Mouse (Mus musculus) forebrain, embryonic 10.5 days (tissue): ENCODE results near the gene Gm15319. TPM values are rescaled to one million over a fixed set of nuclear protein-coding genes. Genes with fewer than 3 reads are reported as not detected.
"Not testable (repeated sequence)": the region's sequence is repeated elsewhere in the genome, so short reads cannot be mapped to it uniquely, and the experiment has no call there.

ENCODE experiments used
- DNase-seq: peaks from one replicate; pipeline ENCODE4 v3.0.0-alpha.2; 2017; ENCODE audit warnings: low spot score; ENCODE audit errors: extremely low spot score
- H3K27ac ChIP-seq: fragments of 300-500 bp; sonication (generic); 2 replicates; pipeline ENCODE4 v1.5.1; 2016; ENCODE audit warnings: mild to moderate bottlenecking
- H3K27me3 ChIP-seq: fragments of 300-500 bp; sonication (generic); 2 replicates; pipeline ENCODE4 v1.6.1; 2016; ENCODE audit warnings: mild to moderate bottlenecking; ENCODE audit not compliant: poor library complexity, severe bottlenecking
- H3K36me3 ChIP-seq: fragments of 300-500 bp; sonication (generic); replicated peaks from 2 replicates; pipeline ENCODE4 v1.6.1; 2016; ENCODE audit warnings: mild to moderate bottlenecking, moderate library complexity
- H3K4me1 ChIP-seq: fragments of 300-500 bp; sonication (generic); 2 replicates; pipeline ENCODE4 v1.6.1; 2016
- H3K4me3 ChIP-seq: fragments of 300-500 bp; sonication (generic); 2 replicates; pipeline ENCODE4 v1.5.1; 2016; ENCODE audit warnings: mild to moderate bottlenecking, moderate library complexity
- H3K9me3 ChIP-seq: fragments of 300-500 bp; sonication (generic); 2 replicates; pipeline ENCODE4 v1.6.1; 2016; ENCODE audit warnings: mild to moderate bottlenecking, moderate library complexity
- WGBS: fragments of 180-500 bp; shearing (Covaris S2); methylation state at CpG from one replicate; pipeline ENCODE4 v1.1.7; 2016; 5-methylcytosine and 5-hydroxymethylcytosine counted together
- polyA plus RNA-seq: library from polyadenylated mRNA; unstranded; fragments of >200 nt; fragmentation: Nextera tagmentation; extraction: Ambion mirVana; gene quantifications from 2 replicates; pipeline ENCODE4 v1.2.1, GENCODE M21; 2016

The Gm15319 gene
- polyA plus RNA-seq, 1 experiment from 2014 or later = not detected

GRCm38 (mm10) chr8:20379650-20380436 lies 16.8 kb upstream of the Gm15319 start:
- H3K36me3 ChIP-seq = not testable (repeated sequence)

GRCm38 (mm10) chr8:20378786-20379649 lies 16.0 kb upstream of the Gm15319 start:
- DNase-seq, H3K9me3 ChIP-seq, H3K36me3 ChIP-seq, H3K27me3 ChIP-seq, H3K4me3 ChIP-seq, H3K4me1 ChIP-seq, H3K27ac ChIP-seq: not testable (repeated sequence)
- WGBS = 90% methylated on average over 4 of the region's 8 CpGs

More at GRCm38 (mm10) chr8:20379650-20380436, 16.8 kb upstream of the Gm15319 start:
- not testable (repeated sequence) for H3K4me1 ChIP-seq, H3K27ac ChIP-seq, H3K9me3 ChIP-seq, H3K27me3 ChIP-seq, H3K4me3 ChIP-seq, DNase-seq
- WGBS = 100% methylated on average over 1 of the region's 4 CpGs

GRCm38 (mm10) chr8:20378353-20378752 lies 15.3 kb upstream of the Gm15319 start:
- H3K27me3 ChIP-seq, H3K4me1 ChIP-seq, DNase-seq, H3K4me3 ChIP-seq, H3K27ac ChIP-seq, H3K9me3 ChIP-seq, H3K36me3 ChIP-seq: not testable (repeated sequence)
- WGBS = 89% methylated on average over 6 of the region's 8 CpGs

- H3K27ac ChIP-seq, H3K27me3 ChIP-seq, H3K36me3 ChIP-seq, H3K4me1 ChIP-seq, H3K9me3 ChIP-seq, DNase-seq, H3K4me3 ChIP-seq: not testable (repeated sequence)
- no CpG with 5 or more reads among the region's 3 CpGs for WGBS
Observed at GRCm38 (mm10) chr8:20375698-20376097, 12.7 kb upstream of the Gm15319 start.

- H3K9me3 ChIP-seq, H3K36me3 ChIP-seq: not testable (repeated sequence)
- WGBS = 82% methylated on average over 5 of the region's 5 CpGs
Observed at GRCm38 (mm10) chr8:20356386-20356785, 6.6 kb downstream of the Gm15319 start.

GRCm38 (mm10) chr8:20353579-20353978 lies 9.4 kb downstream of the Gm15319 start:
- not testable (repeated sequence) for H3K27me3 ChIP-seq, DNase-seq, H3K27ac ChIP-seq, H3K9me3 ChIP-seq, H3K36me3 ChIP-seq, H3K4me1 ChIP-seq, H3K4me3 ChIP-seq
- WGBS = 98% methylated on average over 2 of the region's 3 CpGs

More at GRCm38 (mm10) chr8:20356386-20356785, 6.6 kb downstream of the Gm15319 start:
- not testable (repeated sequence) for H3K4me1 ChIP-seq, H3K27ac ChIP-seq, H3K4me3 ChIP-seq, H3K27me3 ChIP-seq, DNase-seq

- not testable (repeated sequence) for H3K9me3 ChIP-seq, H3K27me3 ChIP-seq, H3K4me1 ChIP-seq, H3K27ac ChIP-seq, DNase-seq, H3K4me3 ChIP-seq, H3K36me3 ChIP-seq
- WGBS = 92% methylated on average over 5 of the region's 6 CpGs
Observed at GRCm38 (mm10) chr8:20302759-20303158, 60.3 kb downstream of the Gm15319 start.

- H3K4me1 ChIP-seq, DNase-seq, H3K27me3 ChIP-seq, H3K9me3 ChIP-seq, H3K27ac ChIP-seq, H3K4me3 ChIP-seq, H3K36me3 ChIP-seq: not testable (repeated sequence)
- WGBS = 78% methylated on average over 4 of the region's 4 CpGs
Observed at GRCm38 (mm10) chr8:20300042-20300441, 63.0 kb downstream of the Gm15319 start.

GRCm38 (mm10) chr8:20297939-20298505 lies 65.0 kb downstream of the Gm15319 start:
- H3K27ac ChIP-seq, H3K27me3 ChIP-seq, H3K4me3 ChIP-seq, H3K9me3 ChIP-seq, H3K36me3 ChIP-seq, DNase-seq, H3K4me1 ChIP-seq: not testable (repeated sequence)
- 83% methylated on average over 12 of the region's 13 CpGs for WGBS

- 14% methylated on average over 69 of the region's 73 CpGs for WGBS
- H3K27me3 ChIP-seq, H3K9me3 ChIP-seq, H3K4me1 ChIP-seq, H3K36me3 ChIP-seq: not testable (repeated sequence)
- Histone ChIP-seq H3K4me3 (peak overlapping the region; percentile 58), H3K27ac (peak overlapping the region; percentile 91)
- DNase-seq = peak; percentile 74
Observed at GRCm38 (mm10) chr8:20296803-20297702, 66.0 kb downstream of the Gm15319 start.

- not testable (repeated sequence) for H3K4me3 ChIP-seq, H3K27me3 ChIP-seq, H3K27ac ChIP-seq, H3K36me3 ChIP-seq, H3K9me3 ChIP-seq, DNase-seq, H3K4me1 ChIP-seq
- WGBS = 86% methylated on average over 3 of the region's 4 CpGs
Observed at GRCm38 (mm10) chr8:20295881-20296280, 67.1 kb downstream of the Gm15319 start.

GRCm38 (mm10) chr8:20294826-20295225 lies 68.2 kb downstream of the Gm15319 start:
- DNase-seq, H3K4me3 ChIP-seq, H3K9me3 ChIP-seq, H3K27me3 ChIP-seq, H3K27ac ChIP-seq, H3K4me1 ChIP-seq, H3K36me3 ChIP-seq: not testable (repeated sequence)
- WGBS = 93% methylated on average over 4 of the region's 4 CpGs
